Mouse (Mus musculus) ES-E14 (cell line): ENCODE results near the gene Brca2.

Experiments
- ZC3H11A ChIP-seq: IDR thresholded peaks from 2 replicates; pipeline ENCODE4 v1.6.1; 2012; ENCODE audit warnings: low read depth, mild to moderate bottlenecking, inconsistent platforms, low read length, borderline replicate concordance
- ZNF384 ChIP-seq: IDR thresholded peaks from 2 replicates; pipeline ENCODE4 v1.6.1; 2012; ENCODE audit warnings: low read depth, low read length, inconsistent platforms

DNA sequence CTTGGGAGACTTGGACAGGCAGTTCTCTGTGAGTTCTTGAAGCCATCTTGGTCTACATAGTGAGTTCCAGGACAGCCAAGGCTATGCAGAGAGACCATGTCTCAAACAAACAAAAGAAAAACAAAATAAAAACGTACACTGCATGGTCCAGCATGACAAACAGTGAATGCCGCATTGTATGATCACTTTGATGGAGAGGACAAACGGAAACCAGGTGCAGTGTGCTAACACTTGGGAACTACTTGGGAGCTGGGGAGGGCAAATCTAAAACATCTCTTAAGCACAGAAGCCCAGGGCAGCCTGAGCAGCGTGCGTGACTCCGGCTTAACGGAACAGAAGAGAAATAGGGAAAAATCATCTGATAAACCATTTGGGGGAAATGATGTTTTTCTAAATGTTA, 74.7 kb downstream of the Brca2 start, which contains the start of gene N4bp2l1:
- TF ChIP-seq ZNF384 (no peak), ZC3H11A (no peak)
